Mouse (Mus musculus) CH12.LX (cell line): ENCODE results near the gene Bhmt2. TPM values are rescaled to one million over a fixed set of nuclear protein-coding genes. Genes with fewer than 3 reads are reported as not detected.

Source experiments
- DNase-seq: peaks from one replicate; pipeline ENCODE4 v3.0.0-alpha.2; 2013; ENCODE audit errors: extremely low read depth
- H3K27ac ChIP-seq: 2 replicates; pipeline ENCODE4 v1.5.1; 2012; ENCODE audit warnings: low read depth, mild to moderate bottlenecking, control low read depth, moderate library complexity; ENCODE audit not compliant: insufficient read depth
- H3K27me3 ChIP-seq: replicated peaks from 2 replicates; pipeline ENCODE3; 2012; ENCODE audit warnings: inconsistent platforms
- H3K36me3 ChIP-seq, 2 experiments: replicated peaks in 1 of 2; 2 replicates each; pipeline versions ENCODE3 to v1.6.1; 2012; ENCODE audit warnings: inconsistent platforms in 1 of 2, low read length in 1 of 2, mild to moderate bottlenecking in 1 of 2, mixed read lengths in 1 of 2, moderate library complexity in 1 of 2; ENCODE audit not compliant: control insufficient read depth in 1 of 2, insufficient read depth in 1 of 2
- H3K4me1 ChIP-seq, 2 experiments: 2 replicates each; pipeline ENCODE4 v1.6.1; 2012; ENCODE audit warnings: inconsistent platforms in 1 of 2, moderate library complexity in 1 of 2; ENCODE audit not compliant: insufficient read depth in 2 of 2, control insufficient read depth in 1 of 2
- H3K4me2 ChIP-seq: 2 replicates; pipeline ENCODE4 v1.6.1; 2012; ENCODE audit warnings: low read depth, mild to moderate bottlenecking, control low read depth; ENCODE audit not compliant: poor library complexity, insufficient read depth, severe bottlenecking
- H3K4me3 ChIP-seq, 3 experiments: fragments of 150-350 bp in 1 of 3; sonication (generic) in 1 of 3; replicated peaks in 1 of 3; 2 replicates each; pipeline versions ENCODE3 to v1.5.1; 2011 to 2012; ENCODE audit warnings: low read depth in 2 of 3, low read length in 2 of 3, mild to moderate bottlenecking in 2 of 3, moderate library complexity in 2 of 3, control low read depth in 1 of 3, improper control_type of control experiment in 1 of 3, inconsistent platforms in 1 of 3, mixed read lengths in 1 of 3; ENCODE audit not compliant: poor library complexity in 1 of 3
- H3K79me2 ChIP-seq: replicated peaks from 2 replicates; pipeline ENCODE4 v1.6.1; 2012; ENCODE audit warnings: mild to moderate bottlenecking, moderate library complexity; ENCODE audit not compliant: control insufficient read depth, poor library complexity, insufficient read depth, severe bottlenecking; ENCODE audit errors: extremely low read depth
- H3K9ac ChIP-seq: 2 replicates; pipeline ENCODE4 v1.6.1; 2012; ENCODE audit warnings: low read depth, mild to moderate bottlenecking, control low read depth, moderate library complexity; ENCODE audit not compliant: insufficient read depth
- H3K9me3 ChIP-seq: replicated peaks from 2 replicates; pipeline ENCODE3; 2012; ENCODE audit warnings: low read length, inconsistent platforms, mixed read lengths
- CHD1 ChIP-seq: IDR thresholded peaks from 2 replicates; pipeline ENCODE4 v1.6.1; 2012; ENCODE audit warnings: low read depth, low read length, improper control_type of control experiment, inconsistent platforms
- CHD2 ChIP-seq: IDR thresholded peaks from 2 replicates; pipeline ENCODE4 v1.6.1; 2011; ENCODE audit warnings: low read length, improper control_type of control experiment
- ETS1 ChIP-seq: conservative IDR thresholded peaks from 2 replicates; pipeline ENCODE4 v1.6.1; 2012; ENCODE audit warnings: low read depth, mild to moderate bottlenecking, inconsistent platforms, low read length, improper control_type of control experiment, moderate library complexity
- HCFC1 ChIP-seq: IDR thresholded peaks from 2 replicates; pipeline ENCODE4 v1.6.1; 2012; ENCODE audit warnings: low read depth, mild to moderate bottlenecking, inconsistent platforms, low read length, improper control_type of control experiment
- KAT2A ChIP-seq: IDR thresholded peaks from 2 replicates; pipeline ENCODE4 v1.6.1; 2012; ENCODE audit warnings: low read length, improper control_type of control experiment, inconsistent platforms; ENCODE audit not compliant: insufficient replicate concordance
- MAZ ChIP-seq: IDR thresholded peaks from 2 replicates; pipeline ENCODE4 v1.6.1; 2012; ENCODE audit warnings: low read depth, mild to moderate bottlenecking, inconsistent platforms, low read length, improper control_type of control experiment, moderate library complexity
- MXI1 ChIP-seq: IDR thresholded peaks from 2 replicates; pipeline ENCODE4 v1.6.1; 2011; ENCODE audit warnings: mild to moderate bottlenecking, low read depth, low read length, improper control_type of control experiment
- PAX5 ChIP-seq: IDR thresholded peaks from 2 replicates; pipeline ENCODE4 v1.6.1; 2012; ENCODE audit warnings: low read length, inconsistent platforms, mixed read lengths
- POLR2A ChIP-seq: IDR thresholded peaks from 2 replicates; pipeline ENCODE4 v1.6.1; 2011; ENCODE audit warnings: low read depth, mild to moderate bottlenecking, improper control_type of control experiment, low read length
- POLR2AphosphoS2 ChIP-seq: IDR thresholded peaks from 2 replicates; pipeline ENCODE4 v1.6.1; 2011; ENCODE audit warnings: low read depth, low read length, improper control_type of control experiment
- RCOR1 ChIP-seq: conservative IDR thresholded peaks from 2 replicates; pipeline ENCODE4 v1.6.1; 2012; ENCODE audit warnings: low read depth, mild to moderate bottlenecking, inconsistent platforms, low read length, improper control_type of control experiment
- SMC3 ChIP-seq: IDR thresholded peaks from 2 replicates; pipeline ENCODE4 v1.6.1; 2011; ENCODE audit warnings: low read depth, low read length, improper control_type of control experiment
- TBP ChIP-seq: conservative IDR thresholded peaks from 2 replicates; pipeline ENCODE4 v1.6.1; 2011; ENCODE audit warnings: low read depth, low read length, improper control_type of control experiment
- TCF12 ChIP-seq: IDR thresholded peaks from 2 replicates; pipeline ENCODE4 v1.6.1; 2014; ENCODE audit warnings: low read depth, mild to moderate bottlenecking, inconsistent platforms, low read length, improper control_type of control experiment
- UBTF ChIP-seq: IDR thresholded peaks from 2 replicates; pipeline ENCODE4 v1.6.1; 2012; ENCODE audit warnings: low read depth, mild to moderate bottlenecking, inconsistent platforms, low read length, improper control_type of control experiment, moderate library complexity
- ZKSCAN1 ChIP-seq: IDR thresholded peaks from 2 replicates; pipeline ENCODE4 v1.6.1; 2012; ENCODE audit warnings: low read depth, inconsistent platforms, low read length, improper control_type of control experiment, borderline replicate concordance
- ZMIZ1 ChIP-seq: IDR thresholded peaks from 2 replicates; pipeline ENCODE4 v1.6.1; 2012; ENCODE audit warnings: low read depth, mild to moderate bottlenecking, inconsistent platforms, low read length, improper control_type of control experiment
- dilution Hi-C: fragments of 300-500 bp; cut with MboI; formaldehyde crosslinking; loops from 2 replicates; pipeline ENCODE4 v1.14.3; 2020; ENCODE audit warnings: low sequenced_read_pairs; ENCODE audit not compliant: extremely low pct_unique_long_range_greater_than_20kb, extremely low pct_ligation_motif_present
- in situ Hi-C: fragments of 300-500 bp; cut with MboI; formaldehyde crosslinking; loops from 3 replicates; pipeline ENCODE4 v1.14.3; 2019; ENCODE audit warnings: low sequenced_read_pairs, low pct_ligation_motif_present, low pct_unique_long_range_greater_than_20kb, mixed read lengths
- polyA plus RNA-seq: library from polyadenylated mRNA; unstranded; fragments of >175 nt; gene quantifications from 2 replicates; pipeline ENCODE4 v1.2.1, GENCODE M21; 2012; ENCODE audit warnings: low read depth; ENCODE audit not compliant: insufficient read length
- total RNA-seq, 2 experiments: library from RNA; depleted of rRNA; stranded (reverse); fragments of 300-350 nt in 1 of 2; fragments of >200 nt in 1 of 2; gene quantifications; 2 replicates each; pipeline ENCODE4 v1.2.3; 2012 to 2014

Bhmt2 gene
- total and polyA plus RNA-seq, 3 experiments, result not detected

- H3K9me3 ChIP-seq, result no peaks in the 10 kb centered on the region
- in situ Hi-C loops (no loop called here), dilution Hi-C loops (no loop called here)
- H3K4me1 ChIP-seq, result 0 out of 4 replicates have a peak, but pooled peaks cover 0 to 2% of the 10 kb centered on the region in 2 experiments
- H3K79me2 ChIP-seq, result no peaks in the 10 kb centered on the region
- no peaks in the 10 kb centered on the region for H3K27me3 ChIP-seq
- DNase-seq, result no peak
- H3K4me3 ChIP-seq, result no peak overlapping the region
- no peak overlapping the region for H3K9ac ChIP-seq
- TF ChIP-seq RCOR1, result no peak
- no peak for TF ChIP-seq CHD2
- no peak for TF ChIP-seq MXI1
- TF ChIP-seq ZMIZ1, result no peak
- no peak for TF ChIP-seq ZKSCAN1
- no peak for TF ChIP-seq PAX5
- TF ChIP-seq UBTF, result no peak
- no peak for TF ChIP-seq TBP
- TF ChIP-seq TCF12, result no peak
- no peak for TF ChIP-seq KAT2A
- TF ChIP-seq MAZ, result no peak
- TF ChIP-seq POLR2A, result no peak
- no peak for TF ChIP-seq HCFC1
- no peak for TF ChIP-seq CHD1
- no peak overlapping the region for H3K4me2 ChIP-seq
- no peaks in the 10 kb centered on the region for H3K36me3 ChIP-seq
- H3K27ac ChIP-seq, result no peak overlapping the region
Measured at GRCm38 (mm10) chr13:93687321-93687720, 13.2 kb upstream of the Bhmt2 start.

GRCm38 (mm10) chr13:93685226-93685625 lies 11.1 kb upstream of the Bhmt2 start:
- dilution Hi-C loops, result no loop called here
- no peak overlapping the region for H3K4me3 ChIP-seq

More at GRCm38 (mm10) chr13:93685226-93685625, 11.1 kb upstream of the Bhmt2 start:
- Histone ChIP-seq H3K4me1 (0 out of 4 replicates have a peak, but pooled peaks cover 0 to 2% of the 10 kb centered on the region in 2 experiments), H3K27ac (no peak overlapping the region), H3K36me3 (no peaks in the 10 kb centered on the region), H3K9me3 (no peaks in the 10 kb centered on the region), H3K9ac (no peak overlapping the region), H3K4me2 (no peak overlapping the region), H3K27me3 (no peaks in the 10 kb centered on the region), H3K79me2 (no peaks in the 10 kb centered on the region)
- no peak for DNase-seq
- in situ Hi-C loops, result no loop called here
- TF ChIP-seq RCOR1, result no peak
- no peak for TF ChIP-seq CHD1
- TF ChIP-seq POLR2AphosphoS2, result no peak
- no peak for TF ChIP-seq CHD2
- TF ChIP-seq SMC3, result no peak
- TF ChIP-seq ETS1, result no peak
